Mouse (Mus musculus): ENCODE results near the gene Sdhb. TPM values are rescaled to one million over a fixed set of nuclear protein-coding genes. Genes with fewer than 3 reads are reported as not detected.

The Sdhb gene
- total and polyA plus RNA-seq, 3 experiments, result 292 to 414 (median 342) TPM

DNA sequence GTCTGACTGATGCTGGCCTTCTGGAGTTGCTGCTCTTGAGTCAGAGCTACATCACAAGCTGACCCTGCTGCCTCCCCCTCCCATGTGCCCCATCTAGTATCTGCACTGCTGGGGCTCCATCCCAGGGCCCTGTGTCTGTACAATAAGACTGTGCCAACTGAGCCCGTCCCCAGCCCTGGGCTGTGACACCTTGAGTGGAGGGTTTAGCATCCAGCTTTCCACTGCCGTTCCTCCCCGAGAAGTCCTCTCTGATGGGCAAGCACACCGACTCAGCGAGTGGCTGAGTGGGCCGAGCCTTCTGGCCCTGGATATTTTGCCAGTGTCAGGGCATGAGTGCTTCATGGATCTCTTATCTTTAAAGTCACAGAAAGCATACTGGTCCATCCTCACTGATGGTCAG lies 13.4 kb downstream of the Sdhb start:
- no peak for TF ChIP-seq POLR2A (IDR thresholded peaks at IDR 0.05; ENCODE audit: control insufficient read depth in 1 of 2, insufficient read depth in 1 of 2, low read depth in 1 of 2, low read length in 2 of 2, poor library complexity in 1 of 2)
- no peak for TF ChIP-seq ELF1 (IDR thresholded peaks at IDR 0.05; ENCODE audit: low read depth, low read length)
- no peak for TF ChIP-seq USF1 (IDR thresholded peaks at IDR 0.05; ENCODE audit: low read depth, low read length)
- no peak for TF ChIP-seq TBP (IDR thresholded peaks at IDR 0.05; ENCODE audit: low read depth, low read length)
- no peak for TF ChIP-seq ETS1 (IDR thresholded peaks at IDR 0.05; ENCODE audit: low read depth, low read length)
- TF ChIP-seq SMC3 (IDR thresholded peaks at IDR 0.05; ENCODE audit: low read depth, low read length), result no peak
- no peak for TF ChIP-seq TAL1 (IDR thresholded peaks at IDR 0.05; ENCODE audit: low read length)
- TF ChIP-seq NELFE (IDR thresholded peaks at IDR 0.05; ENCODE audit: low read depth, low read length), result no peak
- TF ChIP-seq ZKSCAN1 (IDR thresholded peaks at IDR 0.05; ENCODE audit: low read depth, low read length), result no peak
- no peak for DNase-seq (ENCODE audit: low read depth, low spot score)
- no peak overlapping the region for H3K4me3 ChIP-seq (ENCODE audit: control insufficient read depth in 1 of 2, insufficient read depth in 1 of 2, low read depth in 2 of 2, low read length in 2 of 2)
- peaks cover 4 to 9% of the 10 kb centered on the region in 2 experiments; a peak in 3 of 4 replicates for H3K36me3 ChIP-seq (ENCODE audit: control insufficient read depth in 1 of 2, insufficient read depth in 2 of 2, low read length in 2 of 2)
- H3K79me2 ChIP-seq (ENCODE audit: control insufficient read depth, insufficient read depth, low read length, poor library complexity), result no peaks in the 10 kb centered on the region
- H3K27me3 ChIP-seq (ENCODE audit: control insufficient read depth in 1 of 2, insufficient read depth in 2 of 2, low read length in 2 of 2), result no peaks in the 10 kb centered on the region
- no peaks in the 10 kb centered on the region for H3K9me3 ChIP-seq (replicated peaks; ENCODE audit: insufficient read depth, low read length)
- H3K4me1 ChIP-seq (ENCODE audit: control insufficient read depth in 1 of 2, insufficient read depth in 2 of 2, low read length in 2 of 2), result peaks cover 0 to 13% of the 10 kb centered on the region in 2 experiments; a peak in 3 of 4 replicates
- no peak overlapping the region for H3K9ac ChIP-seq (ENCODE audit: control insufficient read depth, low read depth, low read length, poor library complexity, severe bottlenecking)
- no peak overlapping the region for H3K27ac ChIP-seq (ENCODE audit: control insufficient read depth, low read depth, low read length)

DNA sequence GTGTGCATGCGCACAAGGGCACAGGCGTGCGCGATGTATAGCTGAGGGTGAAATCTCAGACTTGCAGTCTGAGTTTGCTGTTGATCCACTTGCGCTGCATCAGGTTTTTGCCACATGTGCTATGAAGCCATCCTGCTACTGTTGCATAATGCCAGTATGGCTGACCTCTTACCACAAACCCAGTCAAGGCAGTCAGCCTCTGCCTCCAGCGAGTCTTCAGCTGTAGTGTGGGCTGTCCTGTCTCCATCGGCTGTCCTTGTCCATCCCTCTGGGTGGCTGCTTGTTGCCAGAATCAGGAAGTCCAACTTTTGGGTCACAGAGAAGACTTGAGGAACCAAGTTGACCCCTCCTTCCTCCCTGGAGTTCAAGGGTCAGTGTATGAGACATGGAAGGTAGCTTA lies 14.4 kb downstream of the Sdhb start:
- H3K9me3 ChIP-seq (replicated peaks; ENCODE audit: insufficient read depth, low read length), result no peaks in the 10 kb centered on the region
- H3K79me2 ChIP-seq (ENCODE audit: control insufficient read depth, insufficient read depth, low read length, poor library complexity), result no peaks in the 10 kb centered on the region
- no peak for DNase-seq (ENCODE audit: low read depth, low spot score)
- H3K36me3 ChIP-seq (ENCODE audit: control insufficient read depth in 1 of 2, insufficient read depth in 2 of 2, low read length in 2 of 2), result peaks cover 4 to 9% of the 10 kb centered on the region in 2 experiments; a peak in 3 of 4 replicates
- H3K9ac ChIP-seq (ENCODE audit: control insufficient read depth, low read depth, low read length, poor library complexity, severe bottlenecking), result no peak overlapping the region
- H3K27ac ChIP-seq (ENCODE audit: control insufficient read depth, low read depth, low read length), result no peak overlapping the region
- H3K27me3 ChIP-seq (ENCODE audit: control insufficient read depth in 1 of 2, insufficient read depth in 2 of 2, low read length in 2 of 2), result no peaks in the 10 kb centered on the region
- no peak overlapping the region for H3K4me3 ChIP-seq (ENCODE audit: control insufficient read depth in 1 of 2, insufficient read depth in 1 of 2, low read depth in 2 of 2, low read length in 2 of 2)
- peaks cover 0 to 13% of the 10 kb centered on the region in 2 experiments; a peak in 3 of 4 replicates for H3K4me1 ChIP-seq (ENCODE audit: control insufficient read depth in 1 of 2, insufficient read depth in 2 of 2, low read length in 2 of 2)
- TF ChIP-seq RCOR1 (IDR thresholded peaks at IDR 0.05; ENCODE audit: low read depth, low read length), result no peak

DNA sequence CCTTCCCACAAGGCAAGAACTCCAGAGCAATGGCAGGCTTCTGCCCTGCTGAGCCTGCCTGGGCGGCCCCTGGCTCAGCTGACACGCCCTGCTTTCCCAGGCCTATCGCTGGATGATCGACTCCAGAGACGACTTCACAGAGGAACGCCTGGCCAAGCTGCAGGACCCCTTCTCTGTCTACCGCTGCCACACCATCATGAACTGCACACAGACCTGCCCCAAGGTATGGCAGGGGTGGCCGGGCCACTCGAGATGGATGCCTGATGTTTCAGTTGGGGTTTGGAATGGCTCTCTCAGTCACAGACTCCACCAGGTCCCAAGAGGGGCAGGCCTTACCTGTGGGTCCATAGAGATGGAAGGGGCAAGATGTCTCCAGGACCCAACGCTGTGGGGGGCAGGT lies 16.3 kb downstream of the Sdhb start:
- DNase-seq (ENCODE audit: low read depth, low spot score), result no peak
- peaks cover 2 to 9% of the 10 kb centered on the region in 2 experiments; a peak in 3 of 4 replicates for H3K36me3 ChIP-seq (ENCODE audit: control insufficient read depth in 1 of 2, insufficient read depth in 2 of 2, low read length in 2 of 2)
- H3K9me3 ChIP-seq (replicated peaks; ENCODE audit: insufficient read depth, low read length), result no peaks in the 10 kb centered on the region
- peaks cover 0 to 13% of the 10 kb centered on the region in 2 experiments; a peak in 3 of 4 replicates for H3K4me1 ChIP-seq (ENCODE audit: control insufficient read depth in 1 of 2, insufficient read depth in 2 of 2, low read length in 2 of 2)
- H3K9ac ChIP-seq (ENCODE audit: control insufficient read depth, low read depth, low read length, poor library complexity, severe bottlenecking), result no peak overlapping the region
- no peaks in the 10 kb centered on the region for H3K27me3 ChIP-seq (ENCODE audit: control insufficient read depth in 1 of 2, insufficient read depth in 2 of 2, low read length in 2 of 2)
- TF ChIP-seq EP300 (IDR thresholded peaks at IDR 0.05; ENCODE audit: low read depth in 1 of 2, low read length in 2 of 2) (no peak), SMC3 (IDR thresholded peaks at IDR 0.05; ENCODE audit: low read depth, low read length) (no peak), MYC (IDR thresholded peaks at IDR 0.05; ENCODE audit: low read depth, low read length) (no peak), SIN3A (IDR thresholded peaks at IDR 0.05; ENCODE audit: low read length) (no peak), POLR2AphosphoS5 (IDR thresholded peaks at IDR 0.05; ENCODE audit: borderline replicate concordance, low read depth, low read length) (no peak), KAT2A (conservative IDR thresholded peaks at IDR 0.05; ENCODE audit: low read depth, low read length) (no peak), TCF12 (IDR thresholded peaks at IDR 0.05; ENCODE audit: low read depth, low read length) (no peak), POLR2A (IDR thresholded peaks at IDR 0.05; ENCODE audit: control insufficient read depth in 1 of 2, insufficient read depth in 1 of 2, low read depth in 1 of 2, low read length in 2 of 2, poor library complexity in 1 of 2) (no peak; a peak in 1 of 4 replicates), CTCF (IDR thresholded peaks at IDR 0.05 in 2 of 3, conservative IDR thresholded peaks at IDR 0.05 in 1 of 3; ENCODE audit: control insufficient read depth in 1 of 3, insufficient read depth in 1 of 3, low read depth in 2 of 3, low read length in 3 of 3, poor library complexity in 1 of 3, severe bottlenecking in 1 of 3) (no peak), TBP (IDR thresholded peaks at IDR 0.05; ENCODE audit: low read depth, low read length) (no peak), HCFC1 (IDR thresholded peaks at IDR 0.05; ENCODE audit: low read depth, low read length) (no peak), CHD1 (IDR thresholded peaks at IDR 0.05; ENCODE audit: low read depth, low read length) (no peak), GATA1 (IDR thresholded peaks at IDR 0.05; ENCODE audit: low read depth, low read length) (no peak), MAX (IDR thresholded peaks at IDR 0.05; ENCODE audit: low read length) (no peak), ELF1 (IDR thresholded peaks at IDR 0.05; ENCODE audit: low read depth, low read length) (no peak), GABPA (IDR thresholded peaks at IDR 0.05; ENCODE audit: low read depth, low read length) (no peak), JUND (IDR thresholded peaks at IDR 0.05; ENCODE audit: low read depth, low read length) (no peak), TAL1 (IDR thresholded peaks at IDR 0.05; ENCODE audit: low read length) (no peak), NRF1 (IDR thresholded peaks at IDR 0.05; ENCODE audit: insufficient read depth, low read depth, low read length, poor library complexity, severe bottlenecking) (no peak), MAZ (IDR thresholded peaks at IDR 0.05; ENCODE audit: low read depth, low read length) (no peak)
- no peaks in the 10 kb centered on the region for H3K79me2 ChIP-seq (ENCODE audit: control insufficient read depth, insufficient read depth, low read length, poor library complexity)
- H3K4me3 ChIP-seq (ENCODE audit: control insufficient read depth in 1 of 2, insufficient read depth in 1 of 2, low read depth in 2 of 2, low read length in 2 of 2), result no peak overlapping the region
- no peak overlapping the region for H3K27ac ChIP-seq (ENCODE audit: control insufficient read depth, low read depth, low read length)
